Mouse (Mus musculus): ENCODE measurements around the gene Lamb3.

The Lamb3 gene

GRCm38 (mm10) chr1:193201383-193201778 lies 6.1 kb upstream of the Lamb3 start, which contains the start of gene Traf3ip3:
Gene Traf3ip3, minus strand, starts transcription at chr1:193201703.
- DNase-seq (ENCODE audit: low spot score), result no peak

- no peak for DNase-seq (ENCODE audit: low spot score)
Measured at GRCm38 (mm10) chr1:193203821-193204220, 3.7 kb upstream of the Lamb3 start.

GRCm38 (mm10) chr1:193205431-193205830 lies 2.1 kb upstream of the Lamb3 start:
- no peak for DNase-seq (ENCODE audit: low spot score)

DNA sequence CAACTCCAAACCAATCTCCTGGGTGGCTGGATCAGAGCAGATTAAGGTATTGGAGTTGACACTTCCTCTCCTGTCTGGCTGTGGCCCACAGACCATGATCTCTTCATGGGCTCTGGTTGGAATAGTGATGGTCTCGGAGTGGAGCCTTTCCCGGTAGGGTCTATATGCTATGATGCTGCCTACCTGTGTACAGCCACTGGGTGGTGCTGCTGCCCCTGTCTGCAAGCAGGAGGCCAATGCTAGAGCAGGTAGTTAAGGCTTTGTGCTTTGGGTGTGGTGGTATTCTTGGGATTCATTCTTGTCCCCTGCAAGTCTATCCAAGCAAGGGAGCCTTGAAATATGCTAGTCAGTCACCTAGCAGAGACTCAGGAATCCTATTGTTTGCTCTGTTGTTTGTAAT lies 679 bp downstream of the Lamb3 start:
- peak; percentile 43 for DNase-seq (ENCODE audit: low spot score)

DNA sequence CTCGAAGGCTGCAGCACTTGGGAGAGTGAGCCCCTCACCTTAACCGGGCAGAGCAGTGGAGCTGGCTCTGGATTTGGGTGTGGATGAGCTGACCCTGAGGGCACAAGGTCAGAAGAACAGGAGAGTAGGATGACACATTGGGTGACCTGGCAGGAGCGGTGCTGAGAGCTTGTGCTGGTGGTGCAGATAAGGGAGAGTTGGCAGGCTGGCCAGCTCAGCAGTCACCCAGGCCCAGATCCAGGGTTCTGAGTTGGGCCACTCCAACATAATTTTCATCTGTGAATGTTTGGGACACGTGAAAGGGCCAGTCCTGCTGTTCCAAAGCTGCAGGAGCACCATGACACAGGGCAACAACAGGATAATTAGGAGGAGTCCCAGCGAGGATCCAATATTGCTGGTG lies 3.9 kb downstream of the Lamb3 start:
- DNase-seq (ENCODE audit: low spot score), result no peak

- no peak for DNase-seq (ENCODE audit: low spot score)
Measured at GRCm38 (mm10) chr1:193214053-193214452, 6.6 kb downstream of the Lamb3 start.

- DNase-seq (ENCODE audit: low spot score), result no peak
Measured at GRCm38 (mm10) chr1:193216000-193216399, 8.5 kb downstream of the Lamb3 start.

DNA sequence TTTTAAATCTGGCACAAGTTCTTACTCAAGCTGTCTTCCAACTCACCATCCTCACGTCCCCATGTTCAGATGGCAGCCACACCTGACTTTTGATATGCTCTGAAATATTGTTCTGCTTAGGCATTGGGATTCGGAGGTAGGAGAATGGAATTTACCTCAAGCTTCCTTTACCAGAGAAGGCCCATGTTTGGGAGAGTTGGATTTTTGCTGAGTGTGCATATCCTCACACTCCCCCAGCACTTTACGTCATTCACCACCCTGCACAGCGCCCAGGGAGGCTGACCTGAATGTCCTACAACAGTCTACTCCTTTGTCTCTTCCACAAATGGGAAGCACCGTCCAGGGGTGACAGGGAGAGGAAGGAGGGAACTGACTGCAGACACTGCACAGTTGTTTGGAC lies 12.9 kb downstream of the Lamb3 start:
- DNase-seq (ENCODE audit: low spot score), result no peak

- DNase-seq (ENCODE audit: low spot score), result peak; percentile 56
Measured at GRCm38 (mm10) chr1:193225531-193225930, 18.0 kb downstream of the Lamb3 start.

- no peak for DNase-seq (ENCODE audit: low spot score)
Measured at GRCm38 (mm10) chr1:193226114-193226513, 18.6 kb downstream of the Lamb3 start.

GRCm38 (mm10) chr1:193226724-193227522 lies 19.4 kb downstream of the Lamb3 start:
- DNase-seq (ENCODE audit: low spot score), result no peak

DNA sequence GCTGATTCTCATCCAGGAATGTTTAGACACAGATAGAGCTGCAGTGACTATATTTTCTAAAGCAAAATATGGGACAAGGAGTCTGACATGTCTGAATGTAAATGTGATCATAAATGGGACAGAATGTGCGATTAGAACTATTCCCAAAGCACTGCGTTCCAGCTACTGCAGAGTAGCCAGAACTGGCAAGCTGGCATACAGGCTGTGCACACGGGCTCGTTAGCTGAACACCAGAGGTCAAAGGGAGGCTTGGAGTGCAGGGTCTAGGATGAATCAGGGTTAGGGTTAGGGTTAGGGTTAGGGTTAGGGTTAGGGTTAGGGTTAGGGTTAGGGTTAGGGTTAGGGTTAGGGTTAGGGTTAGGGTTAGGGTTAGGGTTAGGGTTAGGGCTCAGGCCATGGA lies 20.0 kb downstream of the Lamb3 start:
- no peak for DNase-seq (ENCODE audit: low spot score)

- no peak for DNase-seq (ENCODE audit: low spot score)
Measured at GRCm38 (mm10) chr1:193229570-193229969, 22.1 kb downstream of the Lamb3 start.

DNA sequence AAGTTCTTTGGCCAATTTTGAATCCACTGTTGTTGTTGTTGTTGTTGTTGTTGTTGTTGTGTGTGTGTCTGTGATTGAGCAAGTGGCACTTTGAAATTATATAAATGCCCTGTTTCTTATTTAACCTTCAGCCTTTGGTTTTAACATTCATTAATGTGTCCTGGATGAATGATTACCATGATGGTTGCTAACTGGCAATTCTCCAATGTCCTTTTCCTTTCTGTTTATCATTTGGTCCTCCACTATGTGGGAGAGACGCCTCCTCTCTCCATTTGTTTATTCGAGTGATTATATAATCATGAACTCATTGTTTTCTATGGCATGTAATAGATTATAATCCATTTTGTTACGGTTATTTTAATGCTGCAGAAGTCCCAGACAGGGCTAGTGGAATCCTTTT lies 23.0 kb downstream of the Lamb3 start:
- no peak for DNase-seq (ENCODE audit: low spot score)

GRCm38 (mm10) chr1:193230935-193231334 lies 23.4 kb downstream of the Lamb3 start:
- DNase-seq (ENCODE audit: low spot score), result no peak

- DNase-seq (ENCODE audit: low spot score), result no peak
Measured at GRCm38 (mm10) chr1:193232732-193233131, 25.2 kb downstream of the Lamb3 start.

DNA sequence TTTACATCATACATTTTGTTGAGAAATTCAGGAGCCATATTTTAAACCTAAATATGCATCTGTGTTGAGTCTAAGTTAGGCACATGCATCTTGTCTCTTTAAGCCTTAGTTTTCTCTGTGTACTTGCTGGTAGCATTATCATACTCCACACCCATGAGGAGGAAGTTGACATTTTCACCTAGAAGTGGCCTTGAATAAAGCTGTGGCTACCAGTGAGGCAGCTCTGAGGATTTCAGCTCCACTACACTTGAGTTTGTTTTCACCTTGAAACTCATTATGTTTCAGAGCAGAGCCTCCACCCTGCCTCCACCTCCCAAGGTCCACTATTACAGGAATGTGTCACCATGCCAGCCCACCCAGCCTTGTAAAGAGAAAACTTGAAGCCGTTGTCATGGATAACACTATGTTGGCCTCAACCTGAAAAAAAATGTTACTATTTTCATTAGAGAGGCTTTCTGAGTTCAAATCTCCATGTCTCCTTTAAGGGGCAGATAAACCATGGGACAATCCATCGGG lies 26.7 kb downstream of the Lamb3 start:
- no peak for DNase-seq (ENCODE audit: low spot score)

DNA sequence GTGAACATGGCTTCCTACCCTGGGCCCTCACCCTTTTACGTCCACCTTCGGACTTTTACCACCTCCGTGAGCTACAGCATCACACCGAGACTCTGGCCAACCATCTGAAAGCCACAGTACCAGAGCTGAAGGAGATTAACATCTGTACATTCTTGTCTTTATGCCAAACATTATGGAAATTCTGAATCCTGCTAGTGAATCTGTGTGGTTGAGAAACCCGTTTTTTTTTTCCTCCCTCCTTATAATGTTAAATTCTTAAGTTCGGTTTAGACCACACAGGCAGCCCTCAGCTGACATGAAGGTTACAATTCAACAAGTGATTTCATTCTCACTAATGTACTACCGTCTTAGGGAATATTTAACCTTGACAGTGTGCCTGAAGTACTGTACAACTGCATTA lies 27.4 kb downstream of the Lamb3 start:
- no peak for DNase-seq (ENCODE audit: low spot score)

- DNase-seq (ENCODE audit: low spot score), result no peak
Measured at GRCm38 (mm10) chr1:193238426-193238825, 30.9 kb downstream of the Lamb3 start.

DNA sequence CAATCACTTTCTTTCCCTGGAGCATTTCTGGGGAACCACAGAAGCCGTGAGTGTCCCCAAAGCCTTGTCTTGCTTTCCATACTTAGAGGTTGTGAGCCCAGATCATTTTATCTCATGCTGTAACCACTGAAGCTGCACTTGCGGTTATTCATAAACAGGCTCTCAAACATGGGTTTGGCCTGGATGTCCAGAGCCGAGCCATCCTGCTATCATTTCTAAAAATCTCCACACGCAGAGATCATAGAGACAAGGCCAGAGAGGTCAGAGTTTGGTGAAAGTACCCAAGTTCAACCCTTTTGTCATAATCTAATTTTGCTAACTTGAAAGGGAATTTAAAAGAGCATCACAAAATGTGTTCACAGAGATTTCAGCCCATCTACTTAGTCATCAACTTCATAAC lies 33.9 kb downstream of the Lamb3 start:
- no peak for DNase-seq (ENCODE audit: low spot score)

- DNase-seq (ENCODE audit: low spot score), result no peak
Measured at GRCm38 (mm10) chr1:193242238-193242637, 34.7 kb downstream of the Lamb3 start.

- DNase-seq (ENCODE audit: low spot score), result no peak
Measured at GRCm38 (mm10) chr1:193242863-193243262, 35.4 kb downstream of the Lamb3 start.

- DNase-seq (ENCODE audit: low spot score), result no peak
Measured at GRCm38 (mm10) chr1:193243571-193244193, 36.2 kb downstream of the Lamb3 start.

All from embryo, embryonic 10.5 days (tissue).